Mouse (Mus musculus) neural tube, embryonic 12.5 days (tissue): ENCODE results near the gene Gpc3. TPM values are rescaled to one million over a fixed set of nuclear protein-coding genes. Genes with fewer than 3 reads are reported as not detected.
A peak's percentile ranks its signal among the peaks of the same experiment; 100 is the strongest.

Experiments used
- ATAC-seq: fragments of 200-750 bp; cut with Nextera tagmentation; 2 replicates; pipeline ENCODE4 v1.8.0; 2017; ENCODE audit warnings: low read depth, mild to moderate bottlenecking, moderate TSS enrichment, moderate library complexity; ENCODE audit not compliant: low FRiP score
- H3K27ac ChIP-seq: fragments of 300-500 bp; sonication (generic); 2 replicates; pipeline ENCODE4 v1.5.1; 2016
- H3K27me3 ChIP-seq: fragments of 300-500 bp; sonication (generic); replicated peaks from 2 replicates; pipeline ENCODE4 v1.6.1; 2016; ENCODE audit warnings: mild to moderate bottlenecking
- H3K36me3 ChIP-seq: fragments of 300-500 bp; sonication (generic); 2 replicates; pipeline ENCODE4 v1.6.1; 2016; ENCODE audit warnings: mild to moderate bottlenecking
- H3K4me1 ChIP-seq: fragments of 300-500 bp; sonication (generic); 2 replicates; pipeline ENCODE4 v1.6.1; 2016
- H3K4me2 ChIP-seq: fragments of 300-500 bp; sonication (generic); replicated peaks from 2 replicates; pipeline ENCODE4 v1.6.1; 2016; ENCODE audit warnings: mild to moderate bottlenecking
- H3K4me3 ChIP-seq: fragments of 300-500 bp; sonication (generic); 2 replicates; pipeline ENCODE4 v1.5.1; 2016
- H3K9ac ChIP-seq: fragments of 300-500 bp; sonication (generic); 2 replicates; pipeline ENCODE4 v1.6.1; 2016; ENCODE audit warnings: mild to moderate bottlenecking
- H3K9me3 ChIP-seq: fragments of 300-500 bp; sonication (generic); 2 replicates; pipeline ENCODE4 v1.6.1; 2016; ENCODE audit warnings: mild to moderate bottlenecking
- WGBS: fragments of 180-500 bp; shearing (Covaris S2); methylation state at CpG from one replicate; pipeline ENCODE4 v1.1.7; 2016; 5-methylcytosine and 5-hydroxymethylcytosine counted together
- polyA plus RNA-seq: library from polyadenylated mRNA; unstranded; fragments of >200 nt; fragmentation: Nextera tagmentation; extraction: Ambion mirVana; gene quantifications from 2 replicates; pipeline ENCODE4 v1.2.1, GENCODE M21; 2016

The Gpc3 gene
- polyA plus RNA-seq, 1 experiment from 2014 or later = 303 TPM

GRCm38 (mm10) chrX:52449177-52449576, 164.6 kb downstream of the Gpc3 start:
- Histone ChIP-seq H3K9ac (no peak overlapping the region), H3K4me2 (no peak overlapping the region), H3K4me1 (no peaks in the 10 kb centered on the region), H3K27ac (no peak overlapping the region), H3K27me3 (no peaks in the 10 kb centered on the region), H3K36me3 (no peaks in the 10 kb centered on the region), H3K4me3 (no peak overlapping the region), H3K9me3 (no peaks in the 10 kb centered on the region)
- no peak for ATAC-seq
- WGBS = 53% methylated on average over 2 of the region's 2 CpGs

GRCm38 (mm10) chrX:52448496-52448895, 165.3 kb downstream of the Gpc3 start:
- Histone ChIP-seq H3K36me3 (no peaks in the 10 kb centered on the region), H3K9me3 (no peaks in the 10 kb centered on the region), H3K27me3 (no peaks in the 10 kb centered on the region), H3K27ac (no peak overlapping the region), H3K4me2 (no peak overlapping the region), H3K4me1 (no peaks in the 10 kb centered on the region), H3K9ac (no peak overlapping the region), H3K4me3 (no peak overlapping the region)
- 35% methylated on average over 3 of the region's 3 CpGs for WGBS
- no peak for ATAC-seq

- no peak for ATAC-seq
- no peaks in the 10 kb centered on the region for H3K4me1 ChIP-seq
These were observed 167.2 kb downstream of the Gpc3 start for GRCm38 (mm10) chrX:52446530-52446929.

GRCm38 (mm10) chrX:52444977-52445376, 168.8 kb downstream of the Gpc3 start:
- Histone ChIP-seq H3K4me3 (no peak overlapping the region), H3K9ac (no peak overlapping the region), H3K27ac (no peak overlapping the region), H3K36me3 (no peaks in the 10 kb centered on the region), H3K4me2 (no peak overlapping the region), H3K9me3 (no peaks in the 10 kb centered on the region), H3K4me1 (no peaks in the 10 kb centered on the region), H3K27me3 (no peaks in the 10 kb centered on the region)
- ATAC-seq = no peak
- WGBS = 76% methylated on average over 2 of the region's 2 CpGs

More at GRCm38 (mm10) chrX:52446530-52446929, 167.2 kb downstream of the Gpc3 start:
- Histone ChIP-seq H3K27ac (no peak overlapping the region), H3K4me2 (no peak overlapping the region), H3K4me3 (no peak overlapping the region), H3K27me3 (no peaks in the 10 kb centered on the region), H3K36me3 (no peaks in the 10 kb centered on the region), H3K9ac (no peak overlapping the region), H3K9me3 (no peaks in the 10 kb centered on the region)
- WGBS = 60% methylated on average over 3 of the region's 3 CpGs

- Histone ChIP-seq H3K4me1 (no peaks in the 10 kb centered on the region), H3K27me3 (no peaks in the 10 kb centered on the region), H3K4me3 (no peak overlapping the region), H3K36me3 (no peaks in the 10 kb centered on the region), H3K9ac (no peak overlapping the region), H3K4me2 (no peak overlapping the region), H3K27ac (no peak overlapping the region), H3K9me3 (no peaks in the 10 kb centered on the region)
- no peak for ATAC-seq
- WGBS = 57% methylated on average over 3 of the region's 3 CpGs
These were observed 172.0 kb downstream of the Gpc3 start for GRCm38 (mm10) chrX:52441798-52442197.

- Histone ChIP-seq H3K27ac (no peak overlapping the region), H3K4me1 (no peaks in the 10 kb centered on the region), H3K9me3 (no peaks in the 10 kb centered on the region), H3K27me3 (no peaks in the 10 kb centered on the region), H3K4me2 (no peak overlapping the region), H3K9ac (no peak overlapping the region), H3K36me3 (no peaks in the 10 kb centered on the region), H3K4me3 (no peak overlapping the region)
- 82% methylated on average over 5 of the region's 5 CpGs for WGBS
- ATAC-seq = no peak
These were observed 174.3 kb downstream of the Gpc3 start for GRCm38 (mm10) chrX:52439421-52439820.

- WGBS = 68% methylated on average over 5 of the region's 5 CpGs
- Histone ChIP-seq H3K27me3 (no peaks in the 10 kb centered on the region), H3K36me3 (no peaks in the 10 kb centered on the region), H3K9ac (no peak overlapping the region), H3K4me3 (no peak overlapping the region), H3K4me1 (no peaks in the 10 kb centered on the region), H3K4me2 (no peak overlapping the region), H3K9me3 (no peaks in the 10 kb centered on the region), H3K27ac (no peak overlapping the region)
- no peak for ATAC-seq
These were observed 188.1 kb downstream of the Gpc3 start for GRCm38 (mm10) chrX:52425605-52426004.

- Histone ChIP-seq H3K4me1 (no peaks in the 10 kb centered on the region), H3K27me3 (no peaks in the 10 kb centered on the region), H3K36me3 (no peaks in the 10 kb centered on the region), H3K9me3 (no peaks in the 10 kb centered on the region), H3K4me2 (no peak overlapping the region), H3K27ac (no peak overlapping the region), H3K9ac (no peak overlapping the region), H3K4me3 (no peak overlapping the region)
- WGBS = 80% methylated on average over 3 of the region's 3 CpGs
- ATAC-seq = no peak
These were observed 193.9 kb downstream of the Gpc3 start for GRCm38 (mm10) chrX:52419850-52420249.

GRCm38 (mm10) chrX:52412936-52413335, 200.8 kb downstream of the Gpc3 start:
- no peak overlapping the region for H3K27ac ChIP-seq
- H3K4me3 ChIP-seq = no peak overlapping the region
- WGBS = 51% methylated on average over 3 of the region's 3 CpGs
- H3K9ac ChIP-seq = no peak overlapping the region
- H3K4me1 ChIP-seq = no peaks in the 10 kb centered on the region
- H3K9me3 ChIP-seq = no peaks in the 10 kb centered on the region
- ATAC-seq = 0 out of 2 replicates have a peak, but pooled peaks have one; percentile 41
- no peaks in the 10 kb centered on the region for H3K36me3 ChIP-seq
- no peak overlapping the region for H3K4me2 ChIP-seq
- H3K27me3 ChIP-seq = no peaks in the 10 kb centered on the region

- Histone ChIP-seq H3K4me1 (no peaks in the 10 kb centered on the region), H3K27me3 (no peaks in the 10 kb centered on the region), H3K4me2 (no peak overlapping the region), H3K27ac (no peak overlapping the region), H3K36me3 (no peaks in the 10 kb centered on the region), H3K4me3 (no peak overlapping the region), H3K9me3 (no peaks in the 10 kb centered on the region), H3K9ac (no peak overlapping the region)
- 96% methylated on average over 2 of the region's 2 CpGs for WGBS
- ATAC-seq = no peak
These were observed 212.6 kb downstream of the Gpc3 start for GRCm38 (mm10) chrX:52401188-52401587.

GRCm38 (mm10) chrX:52375129-52375528, 238.6 kb downstream of the Gpc3 start:
- H3K4me3 ChIP-seq = no peak overlapping the region
- H3K27ac ChIP-seq = no peak overlapping the region
- ATAC-seq = no peak
- WGBS = 63% methylated on average over 3 of the region's 3 CpGs
- H3K9me3 ChIP-seq = no peaks in the 10 kb centered on the region
- no peaks in the 10 kb centered on the region for H3K4me1 ChIP-seq
- no peaks in the 10 kb centered on the region for H3K27me3 ChIP-seq
- no peak overlapping the region for H3K9ac ChIP-seq
- no peak overlapping the region for H3K4me2 ChIP-seq
- no peaks in the 10 kb centered on the region for H3K36me3 ChIP-seq

- H3K36me3 ChIP-seq = no peaks in the 10 kb centered on the region
- no peak for ATAC-seq
- no peaks in the 10 kb centered on the region for H3K4me1 ChIP-seq
- H3K27me3 ChIP-seq = no peaks in the 10 kb centered on the region
- H3K4me2 ChIP-seq = no peak overlapping the region
- H3K4me3 ChIP-seq = no peak overlapping the region
- WGBS = 85% methylated on average over 14 of the region's 14 CpGs
- no peak overlapping the region for H3K27ac ChIP-seq
- H3K9ac ChIP-seq = no peak overlapping the region
- H3K9me3 ChIP-seq = no peaks in the 10 kb centered on the region
These were observed 239.5 kb downstream of the Gpc3 start for GRCm38 (mm10) chrX:52374209-52374608.

GRCm38 (mm10) chrX:52372436-52372835, 241.3 kb downstream of the Gpc3 start:
- no peaks in the 10 kb centered on the region for H3K9me3 ChIP-seq
- H3K4me1 ChIP-seq = no peaks in the 10 kb centered on the region
- no peaks in the 10 kb centered on the region for H3K36me3 ChIP-seq
- WGBS = 88% methylated on average over 5 of the region's 5 CpGs
- H3K27ac ChIP-seq = no peak overlapping the region
- no peak for ATAC-seq
- H3K27me3 ChIP-seq = no peaks in the 10 kb centered on the region
- H3K4me2 ChIP-seq = no peak overlapping the region
- no peak overlapping the region for H3K4me3 ChIP-seq
- no peak overlapping the region for H3K9ac ChIP-seq
